Mouse (Mus musculus) cerebellum, adult 2 months (tissue): ENCODE data around the gene Lrmda. TPM values are rescaled to one million over a fixed set of nuclear protein-coding genes. Genes with fewer than 3 reads are reported as not detected.

Experiments used
- DNase-seq, 2 experiments: peaks; one replicate each; pipeline ENCODE4 v3.0.0; 2021
- H3K27ac ChIP-seq: fragments of 200-500 bp; 2 replicates; pipeline ENCODE4 v1.5.1; 2012; ENCODE audit warnings: low read length, control low read depth, inconsistent platforms; ENCODE audit not compliant: insufficient read depth
- H3K27me3 ChIP-seq: fragments of 200-500 bp; 2 replicates; pipeline ENCODE4 v1.6.1; 2012; ENCODE audit warnings: inconsistent platforms, mild to moderate bottlenecking, low read length, moderate library complexity; ENCODE audit not compliant: control insufficient read depth, insufficient read depth
- H3K4me1 ChIP-seq: fragments of 200-500 bp; 2 replicates; pipeline ENCODE4 v1.6.1; 2011; ENCODE audit warnings: low read length; ENCODE audit not compliant: control insufficient read depth, insufficient read depth
- H3K4me3 ChIP-seq: fragments of 200-500 bp; replicated peaks from 2 replicates; pipeline ENCODE3; 2011; ENCODE audit warnings: mild to moderate bottlenecking, low read depth, low read length, control low read depth; ENCODE audit not compliant: insufficient read depth
- CTCF ChIP-seq: fragments of 200-500 bp; IDR thresholded peaks from 2 replicates; pipeline ENCODE4 v1.5.1; 2011; ENCODE audit warnings: low read depth, mild to moderate bottlenecking, control low read depth, low read length, moderate library complexity, borderline replicate concordance; ENCODE audit not compliant: insufficient read depth
- POLR2A ChIP-seq: fragments of 200-500 bp; IDR thresholded peaks from 2 replicates; pipeline ENCODE4 v1.6.1; 2011; ENCODE audit warnings: low read length, control low read depth, borderline replicate concordance; ENCODE audit not compliant: insufficient read depth
- WGBS: fragments of 180-500 bp; shearing (Covaris S2); methylation state at CpG from one replicate; pipeline ENCODE4 v1.1.7; 2018; 5-methylcytosine and 5-hydroxymethylcytosine counted together
- polyA plus RNA-seq: library from polyadenylated mRNA; depleted of rRNA; stranded (reverse); fragments of >200 nt; gene quantifications from 2 replicates; pipeline ENCODE4 v1.2.3, GENCODE M21; 2012

The Lrmda gene
- polyA plus RNA-seq, 1 experiment = 0.65 TPM

- Histone ChIP-seq H3K4me1 (no peaks in the 10 kb centered on the region), H3K27me3 (no peaks in the 10 kb centered on the region), H3K4me3 (no peak overlapping the region), H3K27ac (no peak overlapping the region)
- WGBS = 63% methylated on average over 9 of the region's 9 CpGs
- no peak for DNase-seq
- no peak for TF ChIP-seq CTCF
- TF ChIP-seq POLR2A = no peak
Measured at GRCm38 (mm10) chr14:22372666-22373360, 353.3 kb downstream of the Lrmda start.

GRCm38 (mm10) chr14:22373361-22373745 is 353.8 kb downstream of the Lrmda start:
- Histone ChIP-seq H3K4me3 (no peak overlapping the region), H3K27me3 (no peaks in the 10 kb centered on the region), H3K4me1 (no peaks in the 10 kb centered on the region), H3K27ac (no peak overlapping the region)
- DNase-seq = no peak
- no peak for TF ChIP-seq POLR2A
- no peak for TF ChIP-seq CTCF
- WGBS = 70% methylated on average over 3 of the region's 3 CpGs

GRCm38 (mm10) chr14:22377148-22377547 is 357.6 kb downstream of the Lrmda start:
- TF ChIP-seq CTCF (no peak), POLR2A (no peak)
- Histone ChIP-seq H3K27ac (no peak overlapping the region), H3K4me3 (no peak overlapping the region), H3K27me3 (no peaks in the 10 kb centered on the region), H3K4me1 (no peaks in the 10 kb centered on the region)
- 93% methylated on average over 1 of the region's 1 CpGs for WGBS
- no peak for DNase-seq

GRCm38 (mm10) chr14:22382101-22382500 is 362.6 kb downstream of the Lrmda start:
- TF ChIP-seq POLR2A (no peak), CTCF (no peak)
- H3K27me3 ChIP-seq = no peaks in the 10 kb centered on the region
- H3K4me1 ChIP-seq = no peaks in the 10 kb centered on the region
- H3K27ac ChIP-seq = no peak overlapping the region
- H3K4me3 ChIP-seq = no peak overlapping the region
- 82% methylated on average over 4 of the region's 4 CpGs for WGBS
- DNase-seq = no peak

- WGBS = 90% methylated on average over 10 of the region's 10 CpGs
- no peaks in the 10 kb centered on the region for H3K27me3 ChIP-seq
- no peak overlapping the region for H3K4me3 ChIP-seq
- no peak overlapping the region for H3K27ac ChIP-seq
- no peaks in the 10 kb centered on the region for H3K4me1 ChIP-seq
- TF ChIP-seq POLR2A (no peak), CTCF (no peak)
- DNase-seq = no peak
Measured at GRCm38 (mm10) chr14:22393616-22394015, 374.1 kb downstream of the Lrmda start.

- DNase-seq = no peak
- Histone ChIP-seq H3K27ac (no peak overlapping the region), H3K27me3 (no peaks in the 10 kb centered on the region), H3K4me1 (no peaks in the 10 kb centered on the region), H3K4me3 (no peak overlapping the region)
- no peak for TF ChIP-seq POLR2A
- TF ChIP-seq CTCF = no peak
- 74% methylated on average over 4 of the region's 4 CpGs for WGBS
Measured at GRCm38 (mm10) chr14:22402411-22402810, 382.9 kb downstream of the Lrmda start.

- DNase-seq = no peak
- H3K4me1 ChIP-seq = no peaks in the 10 kb centered on the region
- no peaks in the 10 kb centered on the region for H3K27me3 ChIP-seq
- TF ChIP-seq CTCF = no peak
- no peak for TF ChIP-seq POLR2A
- no peak overlapping the region for H3K27ac ChIP-seq
- WGBS = 70% methylated on average over 5 of the region's 5 CpGs
- no peak overlapping the region for H3K4me3 ChIP-seq
Measured at GRCm38 (mm10) chr14:22406623-22407022, 387.1 kb downstream of the Lrmda start.

GRCm38 (mm10) chr14:22410826-22411225 is 391.3 kb downstream of the Lrmda start:
- Histone ChIP-seq H3K27ac (no peak overlapping the region), H3K27me3 (no peaks in the 10 kb centered on the region), H3K4me3 (no peak overlapping the region), H3K4me1 (no peaks in the 10 kb centered on the region)
- DNase-seq = no peak
- TF ChIP-seq POLR2A = no peak
- TF ChIP-seq CTCF = no peak
- 93% methylated on average over 1 of the region's 1 CpGs for WGBS
